Mouse (Mus musculus): ENCODE data around the gene Kcnn1.

- TF ChIP-seq CTCF (IDR thresholded peaks at IDR 0.05; ENCODE audit: low read depth, low read length) = no peak
- no peak for TF ChIP-seq POLR2A (IDR thresholded peaks at IDR 0.05; ENCODE audit: insufficient read depth, low read length)
- no peak for TF ChIP-seq EP300 (IDR thresholded peaks at IDR 0.05; ENCODE audit: insufficient read depth, low read depth, low read length)
Measured at GRCm38 (mm10) chr8:70874441-70874840, 11.4 kb upstream of the Kcnn1 start.
